Mouse (Mus musculus) ES-E14 (cell line): ENCODE measurements around the gene Dok3.

Source experiments
- CHD2 ChIP-seq: IDR thresholded peaks from 2 replicates; pipeline ENCODE4 v1.6.1; 2014; ENCODE audit warnings: mild to moderate bottlenecking, low read depth, low read length, inconsistent platforms
- MAFK ChIP-seq: IDR thresholded peaks from 2 replicates; pipeline ENCODE4 v1.6.1; 2014; ENCODE audit warnings: mild to moderate bottlenecking, low read depth, low read length, inconsistent platforms; ENCODE audit not compliant: insufficient read depth
- ZNF384 ChIP-seq: IDR thresholded peaks from 2 replicates; pipeline ENCODE4 v1.6.1; 2012; ENCODE audit warnings: low read depth, low read length, inconsistent platforms

- TF ChIP-seq MAFK (no peak), ZNF384 (no peak), CHD2 (no peak)
Observed at GRCm38 (mm10) chr13:55523278-55523677, 5.8 kb downstream of the Dok3 start.
